Mouse (Mus musculus) midbrain, embryonic 14.5 days (tissue): ENCODE measurements at regions not wholly inside any gene's neighbourhood (a gene's known extent, or its start where the extent isn't known, plus 50 kb on each side); places are given as distances from the start of the nearest gene placed in this dataset.

ENCODE experiments used
- ATAC-seq: fragments of 200-750 bp; cut with Nextera tagmentation; 2 replicates; pipeline ENCODE4 v1.8.0; 2017; ENCODE audit warnings: moderate number of reproducible peaks, moderate library complexity; ENCODE audit not compliant: low FRiP score, low TSS enrichment
- DNase-seq: peaks from one replicate; pipeline ENCODE4 v3.0.0-alpha.2; 2015
- H3K27ac ChIP-seq: fragments of 300-500 bp; sonication (generic); replicated peaks from 2 replicates; pipeline ENCODE4 v1.5.1; 2014; ENCODE audit warnings: mild to moderate bottlenecking, low read depth, low read length, moderate library complexity
- H3K27me3 ChIP-seq: fragments of 300-500 bp; sonication (generic); 2 replicates; pipeline ENCODE4 v1.6.1; 2014; ENCODE audit warnings: low read length, control low read depth, mixed read lengths; ENCODE audit not compliant: control insufficient read depth, insufficient read depth
- H3K36me3 ChIP-seq: fragments of 300-500 bp; sonication (generic); 2 replicates; pipeline ENCODE4 v1.6.1; 2014; ENCODE audit warnings: low read length, control low read depth; ENCODE audit not compliant: control insufficient read depth, insufficient read depth
- H3K4me1 ChIP-seq: fragments of 300-500 bp; sonication (generic); 2 replicates; pipeline ENCODE4 v1.6.1; 2014; ENCODE audit warnings: mild to moderate bottlenecking, antibody characterized with exemption, low read length, control low read depth; ENCODE audit not compliant: control insufficient read depth, insufficient read depth
- H3K4me2 ChIP-seq: fragments of 300-500 bp; sonication (generic); 2 replicates; pipeline ENCODE4 v1.6.1; 2014; ENCODE audit warnings: mild to moderate bottlenecking, low read length, moderate library complexity
- H3K4me3 ChIP-seq: fragments of 300-500 bp; sonication (generic); replicated peaks from 2 replicates; pipeline ENCODE4 v1.5.1; 2014; ENCODE audit warnings: low read depth, low read length
- H3K9ac ChIP-seq: fragments of 300-500 bp; sonication (generic); replicated peaks from 2 replicates; pipeline ENCODE4 v1.6.1; 2014; ENCODE audit warnings: mild to moderate bottlenecking, low read length, moderate library complexity
- H3K9me3 ChIP-seq: fragments of 300-500 bp; sonication (generic); 2 replicates; pipeline ENCODE4 v1.6.1; 2016; ENCODE audit warnings: low read length, control low read depth, mixed read lengths; ENCODE audit not compliant: control insufficient read depth
- WGBS: fragments of 180-500 bp; shearing (Covaris S2); extraction: QIAGEN DNeasy Blood & Tissue Kit; methylation state at CpG from one replicate; pipeline ENCODE4 v1.1.7; 2014; 5-methylcytosine and 5-hydroxymethylcytosine counted together

DNA sequence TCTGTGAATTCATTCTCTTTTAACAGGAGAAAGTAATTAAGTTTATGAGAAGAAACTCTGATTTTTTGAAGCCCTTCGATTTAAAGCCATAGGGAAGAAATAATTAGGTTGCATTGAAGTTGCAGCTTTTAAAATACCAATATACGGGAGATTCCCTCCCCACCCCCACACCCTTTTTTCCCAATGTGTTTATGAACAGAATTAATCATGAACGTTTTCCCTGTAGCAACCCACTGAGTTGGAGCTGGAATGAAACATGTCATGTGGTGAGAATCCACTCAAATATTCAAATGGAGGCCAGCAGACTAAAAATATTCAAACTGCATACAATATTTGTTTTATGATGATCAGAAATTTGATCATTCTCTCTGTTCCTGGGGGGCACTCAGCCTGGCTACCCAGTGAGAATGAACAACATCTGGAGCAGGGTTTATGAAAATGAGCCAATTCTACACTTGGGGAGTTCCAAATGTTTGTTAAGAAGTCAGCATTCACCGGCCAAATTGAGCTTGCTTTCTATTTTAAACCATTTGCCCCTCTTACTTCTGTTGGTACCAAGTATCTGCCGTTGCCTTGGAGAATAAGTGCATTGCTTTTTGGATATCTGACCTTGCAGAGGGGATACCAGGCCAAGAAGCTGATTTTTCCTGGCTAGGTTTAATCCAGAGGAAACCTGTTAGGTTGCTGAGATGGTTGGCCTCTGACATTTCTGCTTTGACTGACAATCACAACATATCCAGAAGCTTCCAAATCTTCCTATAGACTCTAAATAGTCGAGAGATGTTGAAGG is 127.8 kb upstream of the Arhgap20 start:
- Histone ChIP-seq H3K9ac (no peak overlapping the region), H3K27me3 (no peaks in the 10 kb centered on the region), H3K9me3 (no peaks in the 10 kb centered on the region), H3K4me2 (no peak overlapping the region), H3K27ac (no peak overlapping the region), H3K36me3 (no peaks in the 10 kb centered on the region), H3K4me1 (0 out of 2 replicates have a peak, but pooled peaks cover 6% of the 10 kb centered on the region), H3K4me3 (no peak overlapping the region)
- ATAC-seq, result no peak
- 61% methylated on average over 6 of the region's 6 CpGs for WGBS
- peak; percentile 57 for DNase-seq

DNA sequence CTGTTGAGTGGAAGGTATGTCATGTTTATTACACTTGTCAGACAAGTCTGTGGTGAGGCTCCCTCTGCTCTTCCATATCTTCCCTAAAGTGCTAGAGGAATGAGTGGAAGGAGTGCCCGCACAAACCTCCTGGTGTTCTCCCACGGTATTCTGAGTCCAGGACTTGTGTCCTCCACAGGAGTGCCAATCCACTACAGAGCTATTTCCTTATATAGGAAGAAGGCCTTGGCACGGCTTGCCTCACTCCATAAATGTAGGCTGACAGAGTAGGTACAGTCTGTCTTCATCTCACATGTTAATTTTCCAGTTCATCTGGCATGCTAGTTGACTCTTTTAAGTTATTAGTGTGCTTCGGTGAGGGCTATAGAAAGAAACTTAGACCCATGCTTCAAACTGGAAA is 123.4 kb upstream of the Arhgap20 start:
- ATAC-seq (no peak), DNase-seq (no peak)
- no peak overlapping the region for H3K9ac ChIP-seq
- no peak overlapping the region for H3K27ac ChIP-seq
- H3K9me3 ChIP-seq, result no peaks in the 10 kb centered on the region
- no peak overlapping the region for H3K4me2 ChIP-seq
- 90% methylated on average over 4 of the region's 4 CpGs for WGBS
- no peaks in the 10 kb centered on the region for H3K36me3 ChIP-seq
- H3K4me1 ChIP-seq, result 0 out of 2 replicates have a peak, but pooled peaks cover 4% of the 10 kb centered on the region
- no peak overlapping the region for H3K4me3 ChIP-seq
- H3K27me3 ChIP-seq, result no peaks in the 10 kb centered on the region

DNA sequence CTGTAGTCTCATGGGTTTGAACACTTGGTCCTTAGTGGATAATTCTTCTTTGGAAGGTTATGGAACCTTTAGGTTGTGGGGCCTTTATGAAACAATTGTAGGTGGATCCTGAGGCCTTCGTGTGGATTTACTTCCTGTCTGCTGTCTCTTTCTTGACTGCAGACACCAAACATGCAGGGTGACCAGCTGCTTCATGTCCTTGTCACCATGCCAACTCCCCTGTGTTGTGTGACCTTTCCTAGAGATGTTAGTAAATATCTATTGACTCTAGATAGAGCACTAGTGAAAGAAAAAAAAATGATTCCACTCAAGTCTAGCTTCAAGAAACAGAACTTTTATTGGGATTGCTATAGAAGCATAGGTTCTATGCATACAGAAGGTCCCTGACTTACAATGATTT is 119.7 kb upstream of the Arhgap20 start:
- Histone ChIP-seq H3K4me1 (no peaks in the 10 kb centered on the region), H3K27ac (no peak overlapping the region), H3K9me3 (no peaks in the 10 kb centered on the region), H3K4me3 (no peak overlapping the region), H3K4me2 (no peak overlapping the region), H3K9ac (no peak overlapping the region), H3K36me3 (no peaks in the 10 kb centered on the region), H3K27me3 (no peaks in the 10 kb centered on the region)
- DNase-seq, result no peak
- 64% methylated on average over 1 of the region's 1 CpGs for WGBS
- no peak for ATAC-seq

DNA sequence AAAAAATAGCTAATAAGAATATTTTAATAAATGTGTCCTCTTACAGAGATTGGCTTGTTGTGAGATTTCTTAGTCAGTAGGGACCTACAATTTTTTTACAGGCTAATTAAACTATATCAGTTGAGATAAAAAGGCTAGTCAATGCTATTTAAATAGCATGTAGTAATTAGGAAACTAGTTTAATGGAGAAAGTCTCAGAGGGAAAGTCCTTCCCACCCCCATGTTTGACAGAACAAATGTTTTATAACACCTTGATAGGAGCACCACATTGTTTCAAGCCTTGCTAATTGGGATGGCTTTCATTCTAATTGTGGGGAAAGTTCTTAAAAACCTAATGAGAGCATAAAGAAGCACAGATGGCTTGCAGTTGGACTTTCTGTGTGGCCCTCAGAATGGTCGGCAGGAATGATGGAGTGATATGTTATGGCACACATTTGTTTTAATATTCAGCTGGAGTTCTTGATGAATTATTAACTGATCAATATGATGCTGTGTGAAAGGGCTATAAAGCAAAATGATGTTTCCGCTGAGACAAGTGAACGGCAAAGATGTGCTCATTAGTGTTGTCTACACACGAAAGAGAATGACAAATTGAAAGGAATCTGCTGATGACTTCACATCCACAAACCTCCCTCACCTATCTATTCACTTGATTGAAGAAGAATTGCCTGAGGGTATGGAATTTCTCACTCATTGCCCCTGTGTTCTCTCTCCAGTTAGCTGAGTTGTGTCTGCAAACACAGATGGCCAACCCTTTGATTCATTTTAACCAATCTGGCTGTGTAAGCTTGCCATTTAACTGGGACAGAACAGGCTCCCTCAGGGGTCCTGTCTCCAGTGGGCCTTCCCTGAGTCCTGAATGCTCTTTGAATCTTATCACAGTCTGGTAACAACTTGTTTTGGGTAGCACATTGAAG is 111.5 kb upstream of the Arhgap20 start:
- 60% methylated on average over 4 of the region's 4 CpGs for WGBS
- no peak overlapping the region for H3K27ac ChIP-seq
- no peaks in the 10 kb centered on the region for H3K4me1 ChIP-seq
- H3K4me3 ChIP-seq, result no peak overlapping the region
- no peaks in the 10 kb centered on the region for H3K36me3 ChIP-seq
- H3K9ac ChIP-seq, result no peak overlapping the region
- peaks cover 3% of the 10 kb centered on the region; the same call in 1 of the 2 replicates for H3K9me3 ChIP-seq
- ATAC-seq, result no peak
- no peaks in the 10 kb centered on the region for H3K27me3 ChIP-seq
- peak; percentile 56 for DNase-seq
- H3K4me2 ChIP-seq, result no peak overlapping the region

DNA sequence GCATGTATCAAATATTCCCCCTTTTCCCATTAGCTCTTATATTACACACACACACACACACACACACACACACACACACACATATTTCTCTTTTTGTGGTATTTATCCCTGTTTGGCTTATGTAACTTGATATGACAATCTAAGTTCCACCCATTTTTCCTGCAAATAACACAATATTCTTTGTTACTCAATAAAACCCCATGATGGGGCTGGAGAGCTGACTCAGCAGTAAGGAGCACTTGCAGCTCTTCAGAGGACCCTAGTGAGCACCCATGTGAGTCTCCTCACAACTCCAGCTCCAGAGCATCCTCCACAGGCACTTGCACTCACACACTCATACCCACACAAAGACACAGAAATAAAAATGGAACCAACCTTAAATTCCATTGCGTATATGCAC is 110.5 kb upstream of the Arhgap20 start:
- H3K4me1 ChIP-seq, result no peaks in the 10 kb centered on the region
- no peak overlapping the region for H3K4me3 ChIP-seq
- no peak overlapping the region for H3K4me2 ChIP-seq
- ATAC-seq (no peak), DNase-seq (no peak)
- 96% methylated on average over 1 of the region's 1 CpGs for WGBS
- peaks cover 3% of the 10 kb centered on the region; the same call in 1 of the 2 replicates for H3K9me3 ChIP-seq
- no peak overlapping the region for H3K27ac ChIP-seq
- no peaks in the 10 kb centered on the region for H3K27me3 ChIP-seq
- H3K9ac ChIP-seq, result no peak overlapping the region
- no peaks in the 10 kb centered on the region for H3K36me3 ChIP-seq

DNA sequence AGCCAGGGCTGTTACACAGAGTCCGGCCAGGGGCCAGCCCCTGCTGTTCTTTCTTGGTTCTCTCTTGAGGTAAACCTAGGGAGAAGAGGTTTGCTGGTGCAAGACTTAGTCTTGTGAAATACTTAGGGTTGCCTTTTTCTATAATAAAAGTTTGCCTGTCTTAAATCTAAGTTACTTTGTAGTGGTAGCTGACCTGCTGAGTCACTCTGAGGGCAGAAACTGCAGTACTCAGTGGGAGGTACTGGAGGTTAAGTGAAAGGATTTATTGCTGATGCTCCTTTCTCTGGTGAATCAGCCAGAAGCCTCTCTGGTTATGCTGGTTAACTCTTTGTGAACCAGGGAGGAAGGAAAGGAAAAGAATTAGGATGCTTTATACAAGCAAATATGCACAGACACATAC is 107.3 kb upstream of the Arhgap20 start:
- no peak overlapping the region for H3K27ac ChIP-seq
- H3K4me2 ChIP-seq, result no peak overlapping the region
- no peak for ATAC-seq
- H3K4me3 ChIP-seq, result no peak overlapping the region
- peaks cover 3% of the 10 kb centered on the region; the same call in 1 of the 2 replicates for H3K9me3 ChIP-seq
- no peak for DNase-seq
- H3K27me3 ChIP-seq, result no peaks in the 10 kb centered on the region
- H3K4me1 ChIP-seq, result no peaks in the 10 kb centered on the region
- H3K9ac ChIP-seq, result no peak overlapping the region
- 95% methylated on average over 1 of the region's 1 CpGs for WGBS
- no peaks in the 10 kb centered on the region for H3K36me3 ChIP-seq

DNA sequence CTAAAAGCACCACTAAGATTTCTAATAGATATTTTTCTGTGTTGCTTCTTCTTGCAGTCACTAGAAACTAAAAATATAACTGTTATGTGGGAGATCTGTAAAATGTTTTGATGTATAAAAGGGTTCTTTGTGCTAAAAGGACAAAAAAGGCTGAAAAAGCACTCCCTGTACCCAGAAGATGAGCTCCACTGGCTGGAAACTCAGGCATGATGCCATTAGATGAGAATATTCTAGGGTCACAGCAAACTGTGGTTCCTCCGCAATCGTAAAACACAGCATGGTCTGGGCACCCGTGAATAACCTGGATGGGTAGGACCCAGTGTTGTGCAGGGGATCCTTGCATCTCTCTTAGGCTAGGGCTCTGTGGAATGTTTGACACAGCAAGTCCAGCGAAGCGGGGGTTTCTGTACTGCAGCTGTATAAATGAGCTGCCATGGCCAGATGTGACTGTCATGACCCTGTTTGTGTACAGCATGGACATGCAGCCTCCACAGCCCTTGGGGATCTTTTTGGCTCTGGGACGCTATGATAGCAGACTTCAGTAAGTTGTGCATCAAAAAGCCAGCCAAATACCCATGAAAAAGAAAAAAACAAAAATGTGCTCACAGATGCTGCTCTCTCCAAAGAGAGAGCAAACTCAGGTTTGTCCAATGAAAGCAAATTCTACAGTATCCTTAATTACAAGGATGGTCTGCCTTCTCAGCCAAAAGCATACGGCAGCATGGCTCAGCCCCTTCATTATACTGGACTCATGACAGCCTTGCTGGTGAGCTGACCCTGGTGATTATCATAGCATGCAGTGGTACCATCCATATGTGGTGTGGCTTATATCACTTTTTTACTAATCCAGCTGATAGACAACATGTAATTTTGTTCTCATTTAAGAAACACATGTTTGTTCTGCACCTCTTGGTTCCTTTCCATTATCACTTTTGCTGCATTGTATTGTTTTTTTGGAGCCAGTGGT is 103.9 kb upstream of the Arhgap20 start:
- DNase-seq, result no peak

DNA sequence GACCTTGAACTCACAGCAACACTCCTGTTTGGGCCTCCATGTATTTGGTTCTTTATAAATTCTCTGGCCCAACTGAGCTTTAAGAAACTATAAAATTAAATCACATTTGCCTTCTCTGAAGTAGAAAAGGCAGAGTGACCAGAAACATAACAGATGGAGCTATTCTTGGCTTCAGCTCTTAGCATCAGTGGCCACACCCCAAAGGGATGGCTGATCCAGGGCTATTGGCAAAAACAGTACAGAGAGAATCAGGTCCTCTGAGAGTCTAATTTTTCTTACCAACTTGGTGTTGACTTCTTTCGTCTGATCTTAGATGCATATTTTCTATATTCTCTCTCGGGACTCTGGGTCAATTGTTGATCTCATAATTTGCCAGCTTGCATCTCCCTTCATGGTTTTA is 103.2 kb upstream of the Arhgap20 start:
- peaks cover 3% of the 10 kb centered on the region; the same call in 1 of the 2 replicates for H3K9me3 ChIP-seq
- ATAC-seq (no peak), DNase-seq (no peak)
- no peak overlapping the region for H3K9ac ChIP-seq
- H3K4me1 ChIP-seq, result no peaks in the 10 kb centered on the region
- H3K4me2 ChIP-seq, result no peak overlapping the region
- 84% methylated on average over 2 of the region's 2 CpGs for WGBS
- no peak overlapping the region for H3K4me3 ChIP-seq
- no peak overlapping the region for H3K27ac ChIP-seq
- no peaks in the 10 kb centered on the region for H3K27me3 ChIP-seq
- H3K36me3 ChIP-seq, result no peaks in the 10 kb centered on the region

More for the DNA sequence above, 103.9 kb upstream of the Arhgap20 start:
- WGBS, result 87% methylated on average over 7 of the region's 7 CpGs
- Histone ChIP-seq H3K27me3 (no peaks in the 10 kb centered on the region), H3K4me3 (no peak overlapping the region), H3K9me3 (peaks cover 3% of the 10 kb centered on the region; the same call in 1 of the 2 replicates), H3K36me3 (no peaks in the 10 kb centered on the region), H3K9ac (no peak overlapping the region), H3K27ac (no peak overlapping the region), H3K4me2 (no peak overlapping the region), H3K4me1 (no peaks in the 10 kb centered on the region)
- no peak for ATAC-seq
